Mouse (Mus musculus): ENCODE measurements at regions not wholly inside any gene's neighbourhood (a gene's known extent, or its start where the extent isn't known, plus 50 kb on each side); places are given as distances from the start of the nearest gene placed in this dataset.

GRCm38 (mm10) chr8:36363291-36363690 is 597.7 kb downstream of the Gm19410 start:
- DNase-seq (ENCODE audit: low spot score in 2 of 2) = no peak

- DNase-seq (ENCODE audit: low spot score in 2 of 2) = no peak
Measured at GRCm38 (mm10) chr8:36364567-36365231, 599.1 kb downstream of the Gm19410 start.

GRCm38 (mm10) chr8:36365945-36366344 is 600.4 kb downstream of the Gm19410 start:
- no peak for DNase-seq (ENCODE audit: low spot score in 2 of 2)

- DNase-seq (ENCODE audit: low spot score in 2 of 2) = no peak
Measured at GRCm38 (mm10) chr8:36376579-36377350, 611.2 kb downstream of the Gm19410 start.

- DNase-seq (ENCODE audit: low spot score in 2 of 2) = no peak
Measured at GRCm38 (mm10) chr8:36394487-36394886, 598.9 kb upstream of the AI429214 start.

- DNase-seq (ENCODE audit: low spot score in 2 of 2) = no peak
Measured at GRCm38 (mm10) chr8:36396493-36396892, 596.9 kb upstream of the AI429214 start.

GRCm38 (mm10) chr8:36406706-36407105 is 586.7 kb upstream of the AI429214 start:
- DNase-seq (ENCODE audit: low spot score in 2 of 2) = peak in 1 of 2 experiments; percentile 24
